Mouse (Mus musculus) spleen, adult 2 months (tissue): ENCODE results near the gene P4ha2.

Source experiments
- CTCF ChIP-seq: fragments of 200-500 bp; IDR thresholded peaks from 2 replicates; pipeline ENCODE4 v1.5.1; 2011; ENCODE audit warnings: mild to moderate bottlenecking, inconsistent platforms; ENCODE audit not compliant: insufficient read depth, insufficient read length, insufficient replicate concordance; ENCODE audit errors: extremely low read depth
- POLR2A ChIP-seq: fragments of 200-500 bp; IDR thresholded peaks from 2 replicates; pipeline ENCODE4 v1.6.1; 2011; ENCODE audit warnings: low read depth, low read length, inconsistent platforms

GRCm38 (mm10) chr11:54127397-54127796 lies 27.5 kb downstream of the P4ha2 start:
- TF ChIP-seq POLR2A (no peak), CTCF (no peak)
